Mouse (Mus musculus): Measurements from ENCODE around the gene Lims1.
A peak's percentile ranks its signal among the peaks of the same experiment; 100 is the strongest.

The Lims1 gene

GRCm38 (mm10) chr10:58343552-58343951, 20.3 kb downstream of the Lims1 start:
- no peak for DNase-seq (ENCODE audit: extremely low spot score, low read depth, low spot score)

GRCm38 (mm10) chr10:58350600-58350999, 27.3 kb downstream of the Lims1 start:
- no peak for DNase-seq (ENCODE audit: extremely low spot score, low read depth, low spot score)

GRCm38 (mm10) chr10:58351670-58352069, 28.4 kb downstream of the Lims1 start:
- no peak for DNase-seq (ENCODE audit: extremely low spot score, low read depth, low spot score)

GRCm38 (mm10) chr10:58352364-58352763, 29.1 kb downstream of the Lims1 start:
- no peak for DNase-seq (ENCODE audit: extremely low spot score, low read depth, low spot score)

GRCm38 (mm10) chr10:58354561-58354960, 31.3 kb downstream of the Lims1 start:
- no peak for DNase-seq (ENCODE audit: extremely low spot score, low read depth, low spot score)

DNA sequence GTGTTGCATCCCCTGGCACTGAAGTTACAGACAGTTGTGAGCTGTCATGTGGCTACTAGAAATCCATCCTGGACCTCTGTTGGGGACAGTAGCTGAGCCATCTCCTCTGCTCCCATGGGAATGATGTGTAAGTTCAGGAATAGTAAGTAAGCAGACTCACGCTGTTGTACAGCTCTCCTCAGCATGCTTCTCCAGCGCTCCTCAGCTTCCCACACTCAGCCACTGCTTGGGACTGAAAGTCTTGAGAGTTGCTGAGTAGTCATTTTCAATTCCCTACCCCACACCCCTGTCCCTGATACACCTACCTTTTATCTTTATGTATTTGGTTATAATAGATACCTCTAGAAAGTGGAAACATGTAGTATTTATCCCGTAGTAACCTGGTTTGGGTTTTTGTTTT, 33.2 kb downstream of the Lims1 start:
- DNase-seq (ENCODE audit: extremely low spot score, low read depth, low spot score): no peak

GRCm38 (mm10) chr10:58359123-58359522, 35.9 kb downstream of the Lims1 start:
- DNase-seq (ENCODE audit: extremely low spot score, low read depth, low spot score): peak; percentile 24

GRCm38 (mm10) chr10:58359952-58360351, 36.7 kb downstream of the Lims1 start:
- no peak for DNase-seq (ENCODE audit: extremely low spot score, low read depth, low spot score)

DNA sequence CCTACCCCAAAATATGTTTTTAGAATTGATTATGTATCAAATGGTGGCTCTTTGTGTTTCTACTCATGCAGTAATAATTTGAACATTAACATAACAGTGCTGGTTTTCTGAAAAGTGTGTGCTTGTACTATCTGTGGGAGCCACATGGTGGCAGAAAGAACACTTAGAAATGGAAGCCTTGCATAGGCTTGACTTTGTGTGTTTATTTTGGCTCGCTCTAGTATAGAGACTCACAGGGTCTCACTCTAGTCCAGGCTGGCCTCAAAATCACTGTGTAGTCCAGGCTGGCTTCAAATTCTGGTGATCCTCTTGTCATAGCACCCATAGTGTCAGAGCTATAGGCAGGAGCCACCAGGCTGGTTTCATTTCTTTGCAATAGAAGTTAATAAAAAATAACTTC, 39.5 kb downstream of the Lims1 start:
- DNase-seq (ENCODE audit: extremely low spot score, low read depth, low spot score): no peak

DNA sequence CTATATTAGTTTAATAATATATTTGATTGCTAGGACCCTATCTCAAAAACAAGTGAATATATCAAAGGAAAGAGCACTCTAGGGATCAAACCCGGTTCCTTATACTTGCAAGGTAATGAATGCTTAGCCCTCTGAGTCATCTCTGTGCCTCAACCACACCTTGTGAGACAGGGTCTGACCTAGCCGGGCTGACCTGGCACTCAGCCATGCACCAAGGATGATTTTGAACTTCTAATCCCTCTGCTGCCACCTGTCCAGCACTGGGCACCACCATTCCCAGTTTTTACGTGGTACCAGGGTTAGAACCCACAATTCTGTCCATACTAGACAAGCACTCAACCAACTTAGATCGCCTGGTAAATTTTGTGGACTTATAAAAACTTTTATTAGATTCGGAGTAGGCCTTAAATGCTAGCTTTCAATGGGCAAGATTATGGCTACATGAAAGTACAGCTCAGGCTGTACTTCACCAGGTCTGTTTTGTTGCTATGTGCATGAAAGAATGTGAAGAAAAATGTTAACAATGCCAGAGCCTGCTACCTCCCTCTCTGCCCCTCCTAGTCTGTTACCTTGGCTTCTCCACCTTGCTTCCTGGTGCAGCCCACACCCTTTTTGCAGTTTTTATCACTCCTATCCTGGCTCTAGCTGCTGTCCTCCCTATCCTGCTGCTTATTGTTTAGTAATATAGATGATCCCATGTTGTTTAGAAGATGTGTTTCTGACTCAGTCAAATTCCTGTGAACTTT, 41.7 kb downstream of the Lims1 start:
- no peak for DNase-seq (ENCODE audit: extremely low spot score, low read depth, low spot score)

DNA sequence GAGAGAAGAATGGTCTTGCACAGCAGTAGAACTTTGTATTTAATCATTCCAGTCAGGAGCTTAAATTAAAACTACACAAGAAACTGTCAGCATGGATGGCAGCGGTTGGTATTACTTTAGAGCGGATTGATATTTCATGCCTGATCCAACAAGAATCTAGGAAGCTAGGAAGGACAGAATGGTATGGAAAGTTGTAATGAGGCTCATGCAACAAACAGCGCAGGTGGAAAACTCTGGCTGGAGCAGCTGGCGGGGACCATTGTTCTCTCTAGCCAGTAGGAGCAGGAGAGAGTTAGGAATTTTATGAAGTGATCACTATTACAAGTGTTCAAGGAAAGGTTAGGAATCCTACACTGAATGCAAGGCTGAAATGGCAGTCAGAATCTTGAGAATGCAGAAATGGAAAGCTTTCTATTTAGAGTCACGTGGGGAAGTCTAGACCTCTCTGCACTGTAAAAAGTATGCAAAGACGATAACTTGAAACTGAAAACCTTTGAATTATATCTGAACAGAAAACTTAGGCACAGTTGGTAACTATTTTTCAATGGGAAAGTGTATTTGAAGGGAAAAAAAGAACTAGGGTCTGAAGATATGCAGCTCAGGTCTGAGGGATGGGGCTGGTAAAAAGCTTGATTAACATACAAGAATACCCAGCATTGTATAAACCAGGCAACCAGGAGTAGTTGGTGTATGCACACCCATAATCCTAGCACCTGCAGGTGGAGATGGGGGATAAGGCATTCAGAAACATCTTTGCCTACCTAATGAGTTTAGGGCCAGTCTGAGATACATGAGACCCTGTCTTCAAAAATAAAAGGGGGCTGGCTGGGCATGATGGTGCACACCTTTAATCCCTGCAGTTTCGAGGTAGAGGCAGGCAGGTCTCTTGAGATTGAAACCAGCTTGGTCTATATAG, 45.8 kb downstream of the Lims1 start:
- no peak for DNase-seq (ENCODE audit: extremely low spot score, low read depth, low spot score)

DNA sequence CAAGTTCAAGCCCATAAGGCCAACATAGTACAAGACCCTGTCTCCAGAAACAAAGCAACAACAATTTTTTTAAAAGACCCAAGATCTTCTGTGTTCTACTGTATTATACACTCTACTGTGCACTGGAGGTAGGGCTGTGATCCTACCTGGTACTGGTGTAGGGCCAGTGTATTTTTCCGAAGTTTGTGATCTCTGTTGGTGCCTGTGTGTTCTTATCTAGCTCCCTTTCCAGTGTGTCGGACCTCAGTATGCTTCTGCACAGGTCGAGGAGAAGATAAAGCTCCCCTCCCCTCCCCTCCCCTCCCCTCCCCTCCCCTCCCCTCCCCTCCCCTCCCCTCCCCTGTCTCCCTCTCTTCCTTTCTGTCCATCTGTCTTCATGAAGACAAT, 46.4 kb downstream of the Lims1 start:
- no peak for DNase-seq (ENCODE audit: extremely low spot score, low read depth, low spot score)

DNA sequence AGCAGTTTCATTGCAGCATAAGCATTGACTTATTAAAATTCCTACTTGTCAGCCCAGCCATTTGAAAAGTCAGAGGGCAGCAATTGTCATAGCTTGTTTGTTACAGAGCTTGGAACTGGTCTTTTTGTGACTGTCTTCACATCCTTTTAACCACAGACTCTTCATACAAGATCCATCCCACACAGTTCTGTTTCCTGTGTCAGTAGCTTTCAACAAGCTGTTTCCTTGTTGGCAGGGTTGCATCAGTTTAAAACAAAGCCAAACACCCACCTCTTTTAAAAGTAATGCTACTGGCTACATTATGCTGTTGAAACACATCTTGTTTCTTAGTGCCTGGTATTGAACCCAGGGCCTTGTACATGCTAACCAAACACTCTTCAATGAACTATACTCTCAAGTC, 46.9 kb downstream of the Lims1 start:
- DNase-seq (ENCODE audit: extremely low spot score, low read depth, low spot score): no peak

DNA sequence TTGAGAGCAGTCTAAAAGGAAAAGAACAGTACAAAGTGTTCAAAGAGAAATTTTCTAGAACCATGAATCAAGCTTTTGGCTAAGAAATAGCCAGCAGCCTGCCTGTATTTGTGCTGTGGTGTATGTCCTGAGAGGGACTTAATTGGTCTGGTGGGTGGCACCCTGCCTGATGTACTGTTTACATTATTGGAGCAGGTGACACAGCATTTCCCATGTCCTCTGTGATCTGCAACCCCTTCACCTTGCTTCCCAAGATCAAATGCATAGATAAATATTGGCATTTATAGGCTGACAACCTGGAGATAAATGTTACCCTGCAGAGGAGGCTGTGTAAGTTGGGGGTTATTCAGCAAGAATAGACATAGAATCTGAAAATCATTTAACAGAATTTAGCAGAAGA, 47.3 kb downstream of the Lims1 start:
- DNase-seq (ENCODE audit: extremely low spot score, low read depth, low spot score): no peak

GRCm38 (mm10) chr10:58371279-58371842, 48.1 kb downstream of the Lims1 start:
- no peak for DNase-seq (ENCODE audit: extremely low spot score, low read depth, low spot score)

GRCm38 (mm10) chr10:58372430-58373030, 49.3 kb downstream of the Lims1 start:
- no peak for DNase-seq (ENCODE audit: extremely low spot score, low read depth, low spot score)

DNA sequence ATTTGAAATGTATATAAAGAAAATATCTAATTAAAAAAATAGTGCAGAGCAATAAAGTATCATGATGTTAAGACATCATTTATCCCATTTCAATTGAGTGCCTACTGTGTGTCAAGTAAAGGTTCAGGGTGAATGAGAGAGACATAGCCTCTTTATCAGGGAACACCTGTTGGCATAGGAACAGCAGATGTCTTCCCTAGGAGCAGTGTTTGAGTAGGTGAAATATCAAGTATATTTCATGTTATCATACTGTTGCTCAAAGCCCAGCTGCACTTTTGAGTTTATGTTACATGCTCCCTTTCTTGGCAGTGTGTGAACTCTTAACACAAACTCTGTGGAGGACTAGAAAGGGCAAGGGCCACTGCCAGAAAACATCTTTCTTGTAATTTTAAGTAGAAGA, 50.6 kb downstream of the Lims1 start:
- no peak for DNase-seq (ENCODE audit: extremely low spot score, low read depth, low spot score)

DNA sequence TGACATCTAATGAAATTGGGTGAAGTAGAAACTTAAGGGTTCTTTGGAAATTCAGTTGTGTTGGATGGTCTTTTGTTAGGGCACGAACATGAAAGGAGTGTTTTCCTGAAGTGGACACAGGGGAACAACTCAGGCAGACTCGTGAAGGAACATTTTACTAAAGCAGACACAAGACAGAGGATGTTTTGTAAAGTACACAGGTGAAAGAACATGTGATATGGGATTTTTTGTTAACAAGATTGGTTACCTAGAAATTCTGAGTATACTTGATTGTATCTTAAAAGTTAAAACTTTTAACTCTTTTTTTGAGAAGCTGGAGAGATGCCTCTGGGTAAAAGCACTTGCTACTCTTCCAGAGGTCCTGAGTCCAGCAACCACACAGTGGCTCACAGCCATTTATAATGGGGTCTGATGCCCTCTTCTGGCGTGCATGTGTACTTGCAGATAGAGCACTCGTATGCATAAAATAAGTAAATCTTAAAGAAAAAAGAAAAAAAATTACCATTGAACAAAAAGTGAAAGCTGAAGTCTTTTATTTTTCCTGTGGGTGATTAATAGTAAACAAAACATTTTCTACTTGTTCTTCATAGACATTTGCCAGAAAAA, 54.4 kb downstream of the Lims1 start:
- peak; percentile 30 for DNase-seq (ENCODE audit: extremely low spot score, low read depth, low spot score)

GRCm38 (mm10) chr10:58378380-58378779, 55.1 kb downstream of the Lims1 start:
- DNase-seq (ENCODE audit: extremely low spot score, low read depth, low spot score): no peak

DNA sequence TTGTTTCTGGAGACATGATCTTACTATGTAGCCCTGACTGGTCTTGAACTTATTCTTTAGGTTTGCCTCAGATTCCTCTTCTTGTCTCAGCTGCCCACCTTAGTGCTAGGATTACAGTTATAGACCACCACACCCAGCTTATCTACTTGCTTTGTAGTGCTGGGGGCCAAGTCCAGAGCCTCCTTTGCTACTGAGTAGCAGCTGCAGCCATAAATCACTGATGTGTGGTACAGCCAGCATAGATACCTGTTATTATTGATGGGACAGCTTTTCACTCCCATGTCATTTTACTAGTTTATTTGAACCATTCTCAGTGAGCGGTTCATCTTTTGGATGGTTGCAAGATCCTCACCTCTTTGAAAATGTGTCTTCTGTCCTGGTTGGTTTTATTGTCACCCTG, 56.4 kb downstream of the Lims1 start:
- no peak for DNase-seq (ENCODE audit: extremely low spot score, low read depth, low spot score)

- no peak for DNase-seq (ENCODE audit: extremely low spot score, low read depth, low spot score)
Observed at GRCm38 (mm10) chr10:58381904-58382303, 58.6 kb downstream of the Lims1 start.

All from hindlimb bud, embryonic 11.5 days (tissue).